Mouse (Mus musculus): Measurements from ENCODE around the gene Os9.

DNA sequence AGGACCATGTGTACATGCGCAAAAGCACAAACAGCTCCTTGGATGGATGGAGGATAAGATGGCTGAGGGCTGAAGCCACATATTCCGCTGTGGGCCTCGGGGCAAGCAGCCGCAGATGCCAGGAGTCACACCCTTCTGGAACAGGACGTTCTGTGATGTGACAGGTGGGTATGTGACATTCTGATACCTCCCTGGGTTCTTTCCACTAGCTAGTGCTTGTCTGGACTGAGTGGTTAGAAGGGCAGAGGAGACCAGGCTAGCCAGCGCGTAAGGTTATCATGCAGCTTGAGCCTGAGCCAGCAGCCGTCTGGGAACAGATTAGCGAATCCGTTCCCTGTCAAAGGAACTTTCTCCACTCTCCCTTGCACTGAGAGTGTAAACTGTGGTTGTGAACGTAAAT, 20.0 kb upstream of the Os9 start:
- TF ChIP-seq E2F4 (IDR thresholded peaks at IDR 0.05; ENCODE audit: borderline replicate concordance, low read depth, low read length) (no peak), MAZ (IDR thresholded peaks at IDR 0.05; ENCODE audit: low read depth, low read length) (no peak), MAFK (IDR thresholded peaks at IDR 0.05; ENCODE audit: borderline replicate concordance, low read depth, low read length) (no peak), CTCF (IDR thresholded peaks at IDR 0.05 in 2 of 3, conservative IDR thresholded peaks at IDR 0.05 in 1 of 3; ENCODE audit: control insufficient read depth in 1 of 3, insufficient read depth in 1 of 3, low read depth in 2 of 3, low read length in 3 of 3, poor library complexity in 1 of 3, severe bottlenecking in 1 of 3) (no peak), GATA1 (IDR thresholded peaks at IDR 0.05; ENCODE audit: low read depth, low read length) (no peak), HCFC1 (IDR thresholded peaks at IDR 0.05; ENCODE audit: low read depth, low read length) (no peak), MAX (IDR thresholded peaks at IDR 0.05; ENCODE audit: low read length) (no peak), ZC3H11A (IDR thresholded peaks at IDR 0.05; ENCODE audit: low read depth, low read length) (no peak), TCF12 (IDR thresholded peaks at IDR 0.05; ENCODE audit: low read depth, low read length) (no peak), EP300 (IDR thresholded peaks at IDR 0.05; ENCODE audit: low read depth in 1 of 2, low read length in 2 of 2) (no peak), CHD2 (IDR thresholded peaks at IDR 0.05; ENCODE audit: low read length) (no peak), POLR2A (IDR thresholded peaks at IDR 0.05; ENCODE audit: control insufficient read depth in 1 of 2, insufficient read depth in 1 of 2, low read depth in 1 of 2, low read length in 2 of 2, poor library complexity in 1 of 2) (no peak), ZKSCAN1 (IDR thresholded peaks at IDR 0.05; ENCODE audit: low read depth, low read length) (no peak), TAL1 (IDR thresholded peaks at IDR 0.05; ENCODE audit: low read length) (no peak)

All from MEL (cell line).